Mouse (Mus musculus) bone marrow, adult 2 months (tissue): ENCODE measurements at regions not wholly inside any gene's neighbourhood (a gene's known extent, or its start where the extent isn't known, plus 50 kb on each side); places are given as distances from the start of the nearest gene placed in this dataset.

ENCODE experiments used
- CTCF ChIP-seq: fragments of 200-500 bp; IDR thresholded peaks from 2 replicates; pipeline ENCODE4 v1.5.1; 2011; ENCODE audit warnings: low read length, control low read depth; ENCODE audit not compliant: control insufficient read depth, insufficient read depth
- POLR2A ChIP-seq: fragments of 200-500 bp; IDR thresholded peaks from 2 replicates; pipeline ENCODE4 v1.6.1; 2011; ENCODE audit warnings: low read depth, mild to moderate bottlenecking, control low read depth, low read length, borderline replicate concordance; ENCODE audit not compliant: control insufficient read depth

DNA sequence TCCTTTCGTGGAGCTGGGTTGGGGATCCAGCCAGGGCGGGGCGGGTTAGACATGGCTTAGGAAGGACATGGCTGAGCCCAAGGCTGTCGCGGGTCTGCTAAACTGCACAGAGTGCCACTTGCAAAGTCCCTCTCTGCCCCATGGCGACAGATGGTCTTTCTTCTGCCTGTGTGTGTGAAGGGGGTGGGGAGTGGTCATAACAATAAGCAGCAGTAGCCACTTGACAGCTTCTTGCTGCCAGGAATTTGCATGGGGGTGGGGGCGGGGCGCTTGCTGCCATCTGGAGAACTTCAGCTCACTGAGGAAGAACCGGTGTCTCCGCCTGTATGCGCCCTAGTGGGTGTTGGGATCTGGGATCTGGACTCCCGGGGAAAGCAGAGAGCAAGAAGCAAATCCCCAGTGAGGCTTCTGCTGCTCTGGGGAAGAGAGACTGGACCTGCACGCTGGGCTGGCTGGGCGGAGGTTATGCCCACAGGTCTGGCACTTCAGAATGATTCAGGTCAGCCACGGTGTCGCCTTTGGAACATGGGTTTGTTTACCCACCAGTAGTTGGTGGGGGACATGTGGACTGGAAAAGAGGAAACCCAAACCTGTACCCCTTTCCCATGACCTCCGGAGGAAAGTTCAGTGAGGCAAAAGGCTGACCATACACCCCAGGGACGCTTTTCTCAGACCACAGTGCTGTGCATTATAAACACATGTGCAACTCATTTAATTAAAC, 258.7 kb upstream of the Marcks start:
- TF ChIP-seq POLR2A (no peak), CTCF (no peak)
